Mouse (Mus musculus) bone marrow, adult 2 months (tissue): ENCODE results near the gene Nfix. TPM values are rescaled to one million over a fixed set of nuclear protein-coding genes. Genes with fewer than 3 reads are reported as not detected.

Experiments used
- H3K27ac ChIP-seq: fragments of 200-500 bp; 2 replicates; pipeline ENCODE4 v1.5.1; 2012; ENCODE audit warnings: low read depth, mild to moderate bottlenecking, control low read depth, inconsistent platforms, low read length; ENCODE audit not compliant: control insufficient read depth, poor library complexity, insufficient read depth
- H3K4me1 ChIP-seq: fragments of 200-500 bp; 2 replicates; pipeline ENCODE4 v1.6.1; 2011; ENCODE audit warnings: low read length; ENCODE audit not compliant: control insufficient read depth, insufficient read depth
- H3K4me3 ChIP-seq: fragments of 200-500 bp; replicated peaks from 2 replicates; pipeline ENCODE3; 2011; ENCODE audit warnings: mild to moderate bottlenecking, low read depth, low read length, control low read depth; ENCODE audit not compliant: control insufficient read depth
- CTCF ChIP-seq: fragments of 200-500 bp; IDR thresholded peaks from 2 replicates; pipeline ENCODE4 v1.5.1; 2011; ENCODE audit warnings: low read length, control low read depth; ENCODE audit not compliant: control insufficient read depth, insufficient read depth
- POLR2A ChIP-seq: fragments of 200-500 bp; IDR thresholded peaks from 2 replicates; pipeline ENCODE4 v1.6.1; 2011; ENCODE audit warnings: low read depth, mild to moderate bottlenecking, control low read depth, low read length, borderline replicate concordance; ENCODE audit not compliant: control insufficient read depth
- WGBS: fragments of 180-500 bp; shearing (Covaris S2); methylation state at CpG from one replicate; pipeline ENCODE4 v1.1.7; 2018; 5-methylcytosine and 5-hydroxymethylcytosine counted together
- polyA plus RNA-seq: library from polyadenylated mRNA; stranded (reverse); fragments of >200 nt; gene quantifications from 2 replicates; pipeline ENCODE4 v1.2.4, GENCODE M21; 2011; ENCODE audit warnings: low replicate concordance; ENCODE audit not compliant: missing spikeins, insufficient read depth, insufficient read length

Gene Nfix
- polyA plus RNA-seq, 1 experiment = 20.6 TPM

- Histone ChIP-seq H3K4me3 (no peak overlapping the region), H3K4me1 (peaks cover 2% of the 10 kb centered on the region; the same call in 1 of the 2 replicates), H3K27ac (no peak overlapping the region)
- TF ChIP-seq CTCF (no peak), POLR2A (no peak)
- WGBS = 46% methylated on average over 17 of the region's 17 CpGs
Observed at GRCm38 (mm10) chr8:84743517-84744420, 56.4 kb downstream of the Nfix start.

GRCm38 (mm10) chr8:84743054-84743415, 57.1 kb downstream of the Nfix start:
- H3K27ac ChIP-seq = no peak overlapping the region

GRCm38 (mm10) chr8:84742171-84743053, 57.7 kb downstream of the Nfix start:
- H3K4me1 ChIP-seq = peaks cover 4% of the 10 kb centered on the region; the same call in 1 of the 2 replicates
- WGBS = 93% methylated on average over 32 of the region's 32 CpGs

More at GRCm38 (mm10) chr8:84743054-84743415, 57.1 kb downstream of the Nfix start:
- TF ChIP-seq POLR2A = no peak
- no peak for TF ChIP-seq CTCF
- Histone ChIP-seq H3K4me1 (peaks cover 2% of the 10 kb centered on the region; the same call in 1 of the 2 replicates), H3K4me3 (no peak overlapping the region)
- 78% methylated on average over 10 of the region's 10 CpGs for WGBS

GRCm38 (mm10) chr8:84740895-84741843, 59.0 kb downstream of the Nfix start:
- 83% methylated on average over 13 of the region's 13 CpGs for WGBS
- peaks cover 4% of the 10 kb centered on the region; the same call in 1 of the 2 replicates for H3K4me1 ChIP-seq

More at GRCm38 (mm10) chr8:84742171-84743053, 57.7 kb downstream of the Nfix start:
- no peak overlapping the region for H3K27ac ChIP-seq
- TF ChIP-seq POLR2A (no peak), CTCF (no peak)
- H3K4me3 ChIP-seq = no peak overlapping the region

GRCm38 (mm10) chr8:84739401-84739742, 60.8 kb downstream of the Nfix start:
- Histone ChIP-seq H3K27ac (no peak overlapping the region), H3K4me1 (peaks cover 2% of the 10 kb centered on the region; the same call in 1 of the 2 replicates), H3K4me3 (no peak overlapping the region)
- 19% methylated on average over 1 of the region's 1 CpGs for WGBS
- TF ChIP-seq POLR2A (no peak), CTCF (no peak)

More at GRCm38 (mm10) chr8:84740895-84741843, 59.0 kb downstream of the Nfix start:
- no peak for TF ChIP-seq POLR2A
- TF ChIP-seq CTCF = no peak
- H3K27ac ChIP-seq = no peak overlapping the region
- no peak overlapping the region for H3K4me3 ChIP-seq

GRCm38 (mm10) chr8:84738715-84739400, 61.3 kb downstream of the Nfix start:
- Histone ChIP-seq H3K4me1 (peaks cover 2% of the 10 kb centered on the region; the same call in 1 of the 2 replicates), H3K4me3 (no peak overlapping the region), H3K27ac (no peak overlapping the region)
- TF ChIP-seq CTCF (no peak), POLR2A (no peak)
- 87% methylated on average over 10 of the region's 10 CpGs for WGBS

- Histone ChIP-seq H3K27ac (no peak overlapping the region), H3K4me1 (peaks cover 2% of the 10 kb centered on the region; the same call in 1 of the 2 replicates), H3K4me3 (no peak overlapping the region)
- 53% methylated on average over 10 of the region's 10 CpGs for WGBS
- TF ChIP-seq CTCF = no peak
- no peak for TF ChIP-seq POLR2A
Observed at GRCm38 (mm10) chr8:84738266-84738665, 61.9 kb downstream of the Nfix start.
